Mouse (Mus musculus): Measurements from ENCODE around the gene Cfap161. TPM values are rescaled to one million over a fixed set of nuclear protein-coding genes. Genes with fewer than 3 reads are reported as not detected.

The Cfap161 gene
- polyA plus RNA-seq, 2 experiments, result 0.28 to 0.82 TPM

GRCm38 (mm10) chr7:83813993-83814392 is 19.3 kb upstream of the Cfap161 start:
- no peak for TF ChIP-seq POLR2A (IDR thresholded peaks at IDR 0.05; ENCODE audit: borderline replicate concordance, extremely low read depth, insufficient read depth, insufficient read length)
- peak; percentile 84 for ATAC-seq (ENCODE audit: low FRiP score, low read depth)
- H3K9me3 ChIP-seq (ENCODE audit: control insufficient read depth, low read length), result no peaks in the 10 kb centered on the region
- DNase-seq (ENCODE audit: low spot score), result peak; percentile 78
- H3K36me3 ChIP-seq (ENCODE audit: control insufficient read depth, insufficient read depth, low read length), result no peaks in the 10 kb centered on the region
- H3K4me2 ChIP-seq (replicated peaks; ENCODE audit: low read depth, low read length, severe bottlenecking), result no peak overlapping the region; the same call in 1 of the 2 replicates
- WGBS, result 5% methylated on average over 4 of the region's 4 CpGs
- H3K27me3 ChIP-seq (ENCODE audit: control insufficient read depth, insufficient read depth, low read length), result no peaks in the 10 kb centered on the region
- no peak overlapping the region for H3K9ac ChIP-seq (ENCODE audit: low read depth, low read length, severe bottlenecking)
- H3K4me1 ChIP-seq (ENCODE audit: control insufficient read depth, insufficient read depth, low read length), result peaks cover 55% of the 10 kb centered on the region
- H3K4me3 ChIP-seq (replicated peaks; ENCODE audit: low read length), result no peak overlapping the region
- peak overlapping the region; percentile 76 for H3K27ac ChIP-seq (replicated peaks; ENCODE audit: low read depth, low read length)

- Histone ChIP-seq H3K27ac (replicated peaks; ENCODE audit: low read depth, low read length) (peak overlapping the region; percentile 76), H3K36me3 (ENCODE audit: control insufficient read depth, insufficient read depth, low read length) (no peaks in the 10 kb centered on the region), H3K4me2 (replicated peaks; ENCODE audit: low read depth, low read length, severe bottlenecking) (no peak overlapping the region; the same call in 1 of the 2 replicates), H3K4me3 (replicated peaks; ENCODE audit: low read length) (no peak overlapping the region), H3K27me3 (ENCODE audit: control insufficient read depth, insufficient read depth, low read length) (no peaks in the 10 kb centered on the region), H3K9me3 (ENCODE audit: control insufficient read depth, low read length) (no peaks in the 10 kb centered on the region), H3K9ac (ENCODE audit: low read depth, low read length, severe bottlenecking) (no peak overlapping the region; the same call in 1 of the 2 replicates), H3K4me1 (ENCODE audit: control insufficient read depth, insufficient read depth, low read length) (peaks cover 56% of the 10 kb centered on the region)
- 9% methylated on average over 3 of the region's 3 CpGs for WGBS
- peak; percentile 56 for ATAC-seq (ENCODE audit: low FRiP score, low read depth)
- DNase-seq (ENCODE audit: low spot score), result peak; percentile 40
- TF ChIP-seq POLR2A (IDR thresholded peaks at IDR 0.05; ENCODE audit: borderline replicate concordance, extremely low read depth, insufficient read depth, insufficient read length), result no peak
Measured at GRCm38 (mm10) chr7:83813465-83813864, 18.8 kb upstream of the Cfap161 start.

GRCm38 (mm10) chr7:83813016-83813415 is 18.3 kb upstream of the Cfap161 start:
- ATAC-seq (ENCODE audit: low FRiP score, low read depth), result no peak
- no peaks in the 10 kb centered on the region for H3K27me3 ChIP-seq (ENCODE audit: control insufficient read depth, insufficient read depth, low read length)
- DNase-seq (ENCODE audit: low spot score), result no peak
- 45% methylated on average over 6 of the region's 6 CpGs for WGBS
- no peak overlapping the region for H3K4me3 ChIP-seq (replicated peaks; ENCODE audit: low read length)
- no peaks in the 10 kb centered on the region for H3K36me3 ChIP-seq (ENCODE audit: control insufficient read depth, insufficient read depth, low read length)
- H3K9ac ChIP-seq (ENCODE audit: low read depth, low read length, severe bottlenecking), result no peak overlapping the region; the same call in 1 of the 2 replicates
- H3K4me2 ChIP-seq (replicated peaks; ENCODE audit: low read depth, low read length, severe bottlenecking), result no peak overlapping the region
- TF ChIP-seq POLR2A (IDR thresholded peaks at IDR 0.05; ENCODE audit: borderline replicate concordance, extremely low read depth, insufficient read depth, insufficient read length), result no peak
- peak overlapping the region; percentile 76 for H3K27ac ChIP-seq (replicated peaks; ENCODE audit: low read depth, low read length)
- H3K4me1 ChIP-seq (ENCODE audit: control insufficient read depth, insufficient read depth, low read length), result peaks cover 56% of the 10 kb centered on the region
- no peaks in the 10 kb centered on the region for H3K9me3 ChIP-seq (ENCODE audit: control insufficient read depth, low read length)

GRCm38 (mm10) chr7:83812581-83812980 is 17.9 kb upstream of the Cfap161 start:
- Histone ChIP-seq H3K36me3 (ENCODE audit: control insufficient read depth, insufficient read depth, low read length) (no peaks in the 10 kb centered on the region), H3K4me3 (replicated peaks; ENCODE audit: low read length) (no peak overlapping the region), H3K4me2 (replicated peaks; ENCODE audit: low read depth, low read length, severe bottlenecking) (no peak overlapping the region), H3K9me3 (ENCODE audit: control insufficient read depth, low read length) (no peaks in the 10 kb centered on the region), H3K27me3 (ENCODE audit: control insufficient read depth, insufficient read depth, low read length) (no peaks in the 10 kb centered on the region), H3K4me1 (ENCODE audit: control insufficient read depth, insufficient read depth, low read length) (peaks cover 56% of the 10 kb centered on the region), H3K9ac (ENCODE audit: low read depth, low read length, severe bottlenecking) (no peak overlapping the region), H3K27ac (replicated peaks; ENCODE audit: low read depth, low read length) (peak overlapping the region; percentile 76)
- DNase-seq (ENCODE audit: low spot score) (no peak), ATAC-seq (ENCODE audit: low FRiP score, low read depth) (no peak)
- TF ChIP-seq POLR2A (IDR thresholded peaks at IDR 0.05; ENCODE audit: borderline replicate concordance, extremely low read depth, insufficient read depth, insufficient read length), result no peak
- WGBS, result 62% methylated on average over 10 of the region's 10 CpGs

GRCm38 (mm10) chr7:83811916-83812315 is 17.2 kb upstream of the Cfap161 start:
- ATAC-seq (ENCODE audit: low FRiP score, low read depth) (no peak), DNase-seq (ENCODE audit: low spot score) (peak; percentile 66)
- Histone ChIP-seq H3K36me3 (ENCODE audit: control insufficient read depth, insufficient read depth, low read length) (no peaks in the 10 kb centered on the region), H3K4me1 (ENCODE audit: control insufficient read depth, insufficient read depth, low read length) (peaks cover 56% of the 10 kb centered on the region), H3K4me2 (replicated peaks; ENCODE audit: low read depth, low read length, severe bottlenecking) (no peak overlapping the region), H3K27me3 (ENCODE audit: control insufficient read depth, insufficient read depth, low read length) (no peaks in the 10 kb centered on the region), H3K4me3 (replicated peaks; ENCODE audit: low read length) (no peak overlapping the region), H3K9ac (ENCODE audit: low read depth, low read length, severe bottlenecking) (no peak overlapping the region), H3K9me3 (ENCODE audit: control insufficient read depth, low read length) (no peaks in the 10 kb centered on the region), H3K27ac (replicated peaks; ENCODE audit: low read depth, low read length) (0 out of 2 replicates have a peak overlapping the region, but pooled peaks have one; percentile 76)
- TF ChIP-seq POLR2A (IDR thresholded peaks at IDR 0.05; ENCODE audit: borderline replicate concordance, extremely low read depth, insufficient read depth, insufficient read length), result no peak
- WGBS, result 71% methylated on average over 8 of the region's 8 CpGs
